Mouse (Mus musculus): ENCODE data around the gene Eps8l3.
"Not testable (repeated sequence)": the region's sequence is repeated elsewhere in the genome, so short reads cannot be mapped to it uniquely, and the experiment has no call there.

Gene Eps8l3

GRCm38 (mm10) chr3:107853232-107854181 lies 23.5 kb upstream of the Eps8l3 start:
- CTCF ChIA-PET = interaction anchor here (0.6 kb wide), 1 partner anchor 284 kb away, joined by 3 read pairs; no protein-coding TSS in a partner anchor

GRCm38 (mm10) chr3:107855368-107855767 lies 21.7 kb upstream of the Eps8l3 start:
- CTCF ChIA-PET = no interaction called here

GRCm38 (mm10) chr3:107857646-107858045 lies 19.4 kb upstream of the Eps8l3 start:
- CTCF ChIA-PET = no interaction called here

- CTCF ChIA-PET = not testable (repeated sequence)
Observed at GRCm38 (mm10) chr3:107861483-107861882, 15.5 kb upstream of the Eps8l3 start.

GRCm38 (mm10) chr3:107862471-107862870 lies 14.6 kb upstream of the Eps8l3 start:
- CTCF ChIA-PET = no interaction called here

- CTCF ChIA-PET = interaction anchor here (1.2 kb wide), 2 partner anchors 103 to 168 kb away, joined by 3 to 4 read pairs; partner anchors contain the start of genes Ahcyl1 and Csf1
Observed at GRCm38 (mm10) chr3:107863471-107863870, 13.6 kb upstream of the Eps8l3 start.

GRCm38 (mm10) chr3:107863898-107864603 lies 13.0 kb upstream of the Eps8l3 start:
- CTCF ChIA-PET = interaction anchor here (1.2 kb wide), 2 partner anchors 104 to 168 kb away, joined by 3 to 4 read pairs; partner anchors contain the start of genes Ahcyl1 and Csf1

GRCm38 (mm10) chr3:107865364-107866091 lies 11.5 kb upstream of the Eps8l3 start:
- CTCF ChIA-PET = interaction anchor here (0.6 to 0.7 kb wide), 2 partner anchors 36 to 235 kb away, joined by 5 to 7 read pairs; partner anchors contain the start of gene Gm10961

- CTCF ChIA-PET = interaction anchor here (0.6 kb wide), 1 partner anchor 12 kb away, joined by 3 read pairs; no protein-coding TSS in a partner anchor
Observed at GRCm38 (mm10) chr3:107867086-107867485, 9.9 kb upstream of the Eps8l3 start.

GRCm38 (mm10) chr3:107868452-107868851 lies 8.6 kb upstream of the Eps8l3 start:
- CTCF ChIA-PET = no interaction called here

- CTCF ChIA-PET = no interaction called here
Observed at GRCm38 (mm10) chr3:107869097-107869496, 7.9 kb upstream of the Eps8l3 start.

- CTCF ChIA-PET = interaction anchor here (0.7 kb wide), 1 partner anchor 15 kb away, joined by 6 read pairs; no protein-coding TSS in a partner anchor
Observed at GRCm38 (mm10) chr3:107869925-107870324, 7.1 kb upstream of the Eps8l3 start.

GRCm38 (mm10) chr3:107873335-107874251 lies 3.4 kb upstream of the Eps8l3 start:
- CTCF ChIA-PET = no interaction called here

- CTCF ChIA-PET = no interaction called here
Observed at GRCm38 (mm10) chr3:107875231-107875630, 1.8 kb upstream of the Eps8l3 start.

GRCm38 (mm10) chr3:107877747-107878736 lies 1.0 kb downstream of the Eps8l3 start:
- CTCF ChIA-PET = interaction anchor here (1.0 kb wide), 1 partner anchor 11 kb away, joined by 3 read pairs; no protein-coding TSS in a partner anchor

GRCm38 (mm10) chr3:107887674-107888495 lies 10.9 kb downstream of the Eps8l3 start:
- CTCF ChIA-PET = no interaction called here

GRCm38 (mm10) chr3:107889236-107889635 lies 12.2 kb downstream of the Eps8l3 start:
- CTCF ChIA-PET = not testable (repeated sequence)

GRCm38 (mm10) chr3:107895194-107895719 lies 18.2 kb downstream of the Eps8l3 start:
- CTCF ChIA-PET = no interaction called here

All from spleen, embryonic (tissue).